Mouse (Mus musculus) adrenal gland, postnatal 4 days (tissue): ENCODE data around the gene Miga2. TPM values are rescaled to one million over a fixed set of nuclear protein-coding genes. Genes with fewer than 3 reads are reported as not detected.

Experiments
- DNase-seq, 2 experiments: peaks; one replicate each; pipeline ENCODE4 v3.0.0; 2021 to 2022; ENCODE audit warnings: low spot score in 2 of 2, mixed read lengths in 2 of 2
- total RNA-seq, 2 experiments: library from RNA; stranded (reverse); gene quantifications; 2 replicates each; pipeline ENCODE4 v1.2.3; 2021

The Miga2 gene
- total RNA-seq, 2 experiments from 2014 or later: 65.1 to 71.1 TPM

GRCm38 (mm10) chr2:30393370-30393656 lies 29.3 kb downstream of the Miga2 start:
- no peak for DNase-seq

- DNase-seq: no peak
Observed at GRCm38 (mm10) chr2:30395757-30396156, 31.7 kb downstream of the Miga2 start.

GRCm38 (mm10) chr2:30396246-30396645 lies 32.2 kb downstream of the Miga2 start:
- DNase-seq: no peak

- no peak for DNase-seq
Observed at GRCm38 (mm10) chr2:30397986-30398512, 34.0 kb downstream of the Miga2 start.

GRCm38 (mm10) chr2:30399191-30400171 lies 35.4 kb downstream of the Miga2 start:
- DNase-seq: no peak

- no peak for DNase-seq
Observed at GRCm38 (mm10) chr2:30401581-30401980, 37.5 kb downstream of the Miga2 start.

GRCm38 (mm10) chr2:30402351-30402826 lies 38.4 kb downstream of the Miga2 start:
- no peak for DNase-seq

GRCm38 (mm10) chr2:30402843-30403242 lies 38.8 kb downstream of the Miga2 start:
- DNase-seq: no peak

- no peak for DNase-seq
Observed at GRCm38 (mm10) chr2:30403870-30404269, 39.8 kb downstream of the Miga2 start.

- no peak for DNase-seq
Observed at GRCm38 (mm10) chr2:30407221-30407620, 43.2 kb downstream of the Miga2 start.

GRCm38 (mm10) chr2:30407778-30408177 lies 43.7 kb downstream of the Miga2 start:
- DNase-seq: no peak

- DNase-seq: no peak
Observed at GRCm38 (mm10) chr2:30408452-30409100, 44.5 kb downstream of the Miga2 start.

GRCm38 (mm10) chr2:30409454-30410176 lies 45.6 kb downstream of the Miga2 start:
- no peak for DNase-seq

GRCm38 (mm10) chr2:30413038-30413973 lies 49.3 kb downstream of the Miga2 start:
- DNase-seq: no peak

- DNase-seq: no peak
Observed at GRCm38 (mm10) chr2:30414101-30414500, 50.1 kb downstream of the Miga2 start.

- DNase-seq: no peak
Observed at GRCm38 (mm10) chr2:30414681-30415080, 50.6 kb downstream of the Miga2 start.

GRCm38 (mm10) chr2:30415157-30415935 lies 51.3 kb downstream of the Miga2 start, which contains the start of gene Crat:
TSS of gene Crat (minus strand) at chr2:30415813.
- DNase-seq: peak; percentile 80 to 86

- DNase-seq: peak; percentile 87 to 88
Observed at GRCm38 (mm10) chr2:30415936-30416648, 52.1 kb downstream of the Miga2 start, which contains the start of gene Ptpa. TSS of gene Ptpa (plus strand) at chr2:30416039.

GRCm38 (mm10) chr2:30416649-30416965 lies 52.6 kb downstream of the Miga2 start:
- DNase-seq: no peak
